Mouse (Mus musculus) lung, postnatal 36 days (tissue): ENCODE measurements at regions not wholly inside any gene's neighbourhood (a gene's known extent, or its start where the extent isn't known, plus 50 kb on each side); places are given as distances from the start of the nearest gene placed in this dataset.
"Not testable (repeated sequence)": the region's sequence is repeated elsewhere in the genome, so short reads cannot be mapped to it uniquely, and the experiment has no call there.

Source experiments
- DNase-seq: peaks from one replicate; pipeline ENCODE4 v3.0.0; 2022; ENCODE audit warnings: mixed read lengths

DNA sequence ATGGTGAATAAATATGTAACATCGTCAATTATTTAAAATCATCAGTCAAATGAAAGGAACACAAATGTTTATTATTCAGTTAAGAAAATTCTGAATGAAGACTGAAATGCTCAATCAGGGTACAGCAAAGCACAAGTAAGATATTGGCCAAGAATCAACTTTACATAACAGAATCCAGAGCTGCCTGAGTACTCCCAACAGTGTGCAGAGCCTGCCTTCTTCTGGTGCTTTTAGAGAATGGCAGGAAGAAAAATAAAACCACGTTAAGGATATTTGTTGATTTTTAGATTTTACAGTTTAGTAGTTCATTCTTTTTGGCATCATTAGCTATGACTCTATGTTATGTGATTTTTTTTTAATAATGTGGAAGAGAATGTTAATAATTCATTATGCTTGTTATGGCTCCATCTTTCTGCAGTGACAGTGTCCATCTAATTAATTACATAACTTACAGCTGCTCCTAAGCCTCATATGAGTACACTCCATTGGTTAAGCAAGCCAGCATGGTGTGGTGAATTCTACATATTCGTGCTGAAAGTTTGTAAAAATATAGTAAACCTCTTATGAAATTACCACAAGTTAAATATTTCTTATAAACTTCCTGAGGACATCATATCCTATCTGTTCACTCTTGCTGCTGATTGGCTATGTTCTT is 579.0 kb downstream of the Kcna4 start:
- DNase-seq = no peak

DNA sequence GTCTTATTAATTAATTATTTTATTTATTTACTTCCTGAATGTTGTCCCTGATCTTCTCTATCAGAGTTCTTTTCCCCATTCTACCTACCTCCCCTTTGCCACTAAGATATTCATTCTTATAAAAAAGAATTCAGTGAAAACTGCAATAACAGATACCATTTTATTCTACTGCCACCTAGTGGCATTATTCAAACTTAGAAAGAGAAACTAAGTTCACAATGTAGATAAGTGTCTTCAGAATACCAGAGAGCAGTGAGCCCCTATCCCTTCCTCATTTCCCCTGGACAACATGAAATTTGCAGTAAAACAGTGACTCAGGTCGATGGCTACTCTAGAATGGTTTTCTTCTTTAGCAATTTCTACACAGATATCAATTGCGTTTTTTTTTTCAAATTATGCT is 589.2 kb downstream of the Kcna4 start:
- DNase-seq = no peak

DNA sequence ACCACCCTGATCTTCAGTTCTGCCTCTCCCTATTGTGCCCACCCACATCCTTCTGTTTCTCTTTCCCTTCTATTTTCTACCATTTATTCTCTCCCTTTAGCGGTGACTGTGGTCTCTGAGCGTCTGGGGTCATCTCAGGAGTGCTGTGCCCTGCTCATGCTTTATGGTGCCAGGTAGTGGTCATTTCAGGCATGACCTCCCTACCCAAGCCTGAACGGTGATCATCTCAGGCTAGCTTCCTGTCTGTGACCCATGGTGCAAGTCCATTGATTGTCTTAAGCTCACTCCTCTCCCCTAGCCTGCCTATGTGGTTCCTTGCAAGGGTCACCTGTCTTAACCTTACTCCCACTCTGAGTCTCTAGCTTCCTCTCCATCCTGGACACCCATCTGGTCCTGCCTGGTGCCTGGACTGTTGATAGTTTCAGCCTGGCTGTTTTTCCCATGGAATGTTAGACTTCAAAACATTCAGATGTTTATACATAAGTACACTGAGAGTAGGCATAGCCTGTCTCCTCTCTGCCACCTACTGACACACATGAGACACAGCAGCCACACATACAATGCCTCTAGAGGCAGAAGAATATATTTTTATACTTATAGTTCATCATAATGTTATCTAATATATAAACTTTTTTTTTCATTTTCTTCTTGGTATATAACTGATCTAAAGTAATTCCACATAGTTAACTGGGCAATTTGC is 595.8 kb downstream of the Kcna4 start:
- no peak for DNase-seq

DNA sequence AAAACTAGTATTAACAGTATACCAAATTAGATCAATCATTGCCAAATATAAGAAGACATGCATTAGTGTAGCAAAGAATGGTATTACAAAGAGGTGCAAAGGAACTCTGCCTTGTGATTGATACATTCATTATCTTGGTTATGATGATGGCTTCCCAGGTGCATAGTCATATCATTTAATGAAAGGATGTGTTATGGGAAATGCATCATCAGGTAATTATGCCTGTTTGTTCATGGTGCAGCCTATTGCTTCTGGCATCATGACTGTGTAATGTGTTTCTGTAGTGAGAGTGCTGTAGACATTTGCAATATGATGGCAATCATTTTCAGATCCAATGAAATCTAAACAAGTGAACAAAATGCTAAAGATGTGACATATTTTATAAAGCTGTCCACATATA is 597.8 kb downstream of the Kcna4 start:
- no peak for DNase-seq

DNA sequence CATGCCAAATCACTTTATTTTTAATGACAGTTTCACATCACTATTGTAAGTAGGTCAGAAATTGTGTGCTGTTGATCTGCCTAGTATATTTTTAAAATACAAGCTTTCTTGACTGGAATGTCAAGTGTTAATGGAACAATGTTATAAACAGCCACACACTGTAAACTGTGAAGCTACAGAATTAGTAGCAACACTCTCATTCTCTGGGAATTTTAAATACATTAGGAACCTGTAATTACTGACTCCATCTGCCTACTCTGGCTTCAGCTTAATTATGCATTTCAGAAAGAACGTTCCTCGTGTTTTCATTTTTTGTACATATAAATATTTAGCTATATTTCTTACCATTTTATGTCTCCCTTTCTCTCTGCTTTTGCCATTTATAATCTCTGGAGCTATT is 634.7 kb downstream of the Kcna4 start:
- no peak for DNase-seq

DNA sequence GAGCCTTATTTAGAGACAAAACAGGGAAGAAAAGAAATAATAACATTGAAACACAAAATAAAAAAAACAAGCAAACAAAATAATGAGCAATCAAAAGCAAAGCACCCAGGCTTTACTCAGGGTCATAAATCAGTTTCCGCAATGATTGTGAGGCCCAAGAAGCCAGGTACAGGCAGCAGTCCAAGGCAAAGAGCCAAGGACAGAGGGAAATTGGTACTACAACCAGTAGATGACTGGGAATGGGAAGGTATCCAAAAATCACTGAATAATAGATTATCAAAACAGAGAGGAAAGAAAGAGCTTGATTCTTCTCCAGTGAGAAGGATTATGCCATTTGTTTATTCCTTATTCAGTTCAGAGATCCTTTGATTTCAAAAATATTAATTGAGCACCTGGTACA is 636.2 kb downstream of the Kcna4 start:
- no peak for DNase-seq

DNA sequence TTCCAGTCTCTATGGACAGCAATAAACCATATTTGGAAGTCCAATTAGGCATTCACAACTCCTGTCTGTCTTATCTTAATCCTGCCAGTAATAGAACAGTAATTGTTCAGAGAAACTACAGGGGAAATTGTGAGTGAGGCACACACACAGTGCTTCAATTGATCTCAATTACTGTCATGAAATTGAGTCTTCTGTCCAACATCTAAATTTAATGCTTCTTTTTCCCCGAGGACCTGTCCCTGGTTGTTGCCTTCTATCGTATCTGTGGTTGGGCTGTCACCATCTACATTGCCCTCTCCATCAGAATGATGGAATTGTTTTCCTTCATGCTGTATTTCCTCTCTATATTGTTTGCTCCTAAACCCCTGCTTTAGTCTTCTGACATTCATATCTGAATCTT is 644.9 kb downstream of the Kcna4 start:
- DNase-seq = no peak

DNA sequence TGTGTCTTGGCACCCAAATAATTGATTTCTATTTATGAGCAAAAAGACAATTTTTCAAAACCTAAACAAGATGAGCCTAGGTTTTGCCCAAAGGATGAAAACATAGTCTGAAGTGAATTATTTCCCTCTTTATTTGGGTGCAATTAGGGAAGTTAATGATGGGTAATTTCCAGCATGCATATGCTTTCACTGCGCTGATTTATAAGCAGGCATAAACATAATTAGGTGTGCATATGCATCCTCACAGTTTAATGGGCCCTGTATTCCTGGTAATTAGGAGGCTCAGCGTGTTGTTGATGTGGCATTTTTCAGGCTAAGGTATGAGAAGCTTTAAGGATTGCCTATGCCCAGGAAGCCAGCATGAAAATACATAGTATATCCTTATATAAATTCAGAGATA is 645.3 kb downstream of the Kcna4 start:
- DNase-seq = no peak

DNA sequence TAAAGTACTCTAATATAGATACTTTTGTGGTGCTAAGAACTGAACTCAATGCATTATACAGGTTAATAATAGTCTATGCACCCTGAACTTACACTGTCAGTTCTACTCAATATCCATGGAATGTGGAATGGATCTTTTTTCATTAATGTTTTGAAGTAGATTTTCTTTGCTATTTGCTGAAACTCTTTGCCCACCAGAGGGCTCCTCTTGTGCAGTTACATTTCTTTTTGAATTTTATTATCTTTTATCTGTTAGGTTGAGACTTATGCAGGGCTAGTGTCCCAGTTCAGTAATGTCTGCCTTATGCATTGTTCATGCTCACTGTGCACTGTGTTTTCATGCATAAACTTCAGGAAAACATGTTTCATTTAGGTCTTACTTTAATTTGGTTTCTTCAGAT is 650.9 kb downstream of the Kcna4 start:
- no peak for DNase-seq

DNA sequence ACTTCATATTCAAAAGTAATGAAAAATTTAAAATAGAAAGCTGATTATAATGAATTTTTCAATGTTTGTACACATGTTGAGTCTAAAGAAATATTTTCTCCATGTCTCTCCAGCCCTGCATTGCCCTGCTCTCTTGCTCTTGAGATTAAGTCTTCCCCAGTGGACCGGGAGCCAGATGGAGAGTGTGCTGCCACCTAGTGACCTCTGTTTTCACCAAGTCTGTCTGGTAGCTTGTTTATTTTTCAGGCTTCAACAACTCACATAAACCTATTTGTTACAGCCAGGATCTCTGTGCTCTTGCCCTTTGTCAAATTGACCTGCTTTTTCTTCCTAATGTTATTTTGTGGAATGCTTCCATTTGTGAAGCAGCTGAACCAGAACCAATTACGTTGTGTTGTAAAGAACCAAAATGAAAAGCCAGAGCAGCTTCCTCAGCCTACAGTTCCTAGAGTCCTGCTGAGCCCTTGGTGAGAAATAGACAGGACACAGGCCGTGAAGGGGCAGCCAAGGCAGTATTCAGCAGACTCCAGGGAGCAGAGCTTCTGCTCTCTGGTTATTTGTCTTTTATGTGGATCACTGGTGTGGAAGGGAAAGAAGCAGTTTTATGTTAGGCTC is 655.5 kb downstream of the Kcna4 start:
- DNase-seq = peak; percentile 14

DNA sequence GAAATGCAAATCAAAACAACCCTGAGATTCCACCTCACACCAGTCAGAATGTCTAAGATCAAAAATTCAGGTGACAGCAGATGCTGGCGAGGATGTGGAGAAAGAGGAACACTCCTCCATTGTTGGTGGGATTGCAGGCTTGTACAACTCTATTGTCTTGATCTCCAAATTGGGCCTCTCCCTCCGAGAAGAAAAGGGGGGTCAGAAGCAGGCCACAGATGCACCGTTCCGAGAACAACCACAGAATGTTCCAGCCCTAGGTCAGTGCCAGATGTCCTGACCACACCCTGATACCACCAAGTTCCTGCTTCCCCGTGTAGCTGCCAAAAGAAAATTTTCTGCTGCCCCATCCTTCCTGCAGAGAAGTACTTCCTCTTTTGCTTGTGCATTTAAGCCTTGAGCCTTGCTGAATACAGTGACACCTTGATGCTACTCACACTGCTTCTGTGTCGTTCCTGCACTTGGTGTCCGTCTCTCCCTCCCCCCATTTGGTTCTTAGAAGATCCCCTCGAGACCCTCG is 665.2 kb downstream of the Kcna4 start:
- peak; percentile 4 for DNase-seq

DNA sequence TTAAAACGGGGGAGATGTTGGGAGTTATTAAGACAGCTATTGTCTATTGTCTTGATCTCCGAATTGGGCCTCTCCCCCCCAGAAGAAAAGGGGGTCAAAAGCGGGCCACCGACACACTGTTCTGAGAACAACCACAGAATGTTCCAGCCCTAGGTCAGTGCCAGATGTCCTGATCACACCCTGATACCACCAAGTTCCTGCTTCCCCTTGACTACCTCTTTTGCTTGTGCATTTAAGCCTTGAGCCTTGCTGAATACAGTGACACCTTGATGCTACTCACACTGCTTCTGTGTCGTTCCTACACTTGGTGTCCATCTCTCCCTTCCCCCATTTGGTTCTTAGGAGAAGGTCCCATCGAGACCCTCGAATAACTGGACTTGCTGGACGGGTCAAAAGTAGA is 673.5 kb downstream of the Kcna4 start:
- not testable (repeated sequence) for DNase-seq

DNA sequence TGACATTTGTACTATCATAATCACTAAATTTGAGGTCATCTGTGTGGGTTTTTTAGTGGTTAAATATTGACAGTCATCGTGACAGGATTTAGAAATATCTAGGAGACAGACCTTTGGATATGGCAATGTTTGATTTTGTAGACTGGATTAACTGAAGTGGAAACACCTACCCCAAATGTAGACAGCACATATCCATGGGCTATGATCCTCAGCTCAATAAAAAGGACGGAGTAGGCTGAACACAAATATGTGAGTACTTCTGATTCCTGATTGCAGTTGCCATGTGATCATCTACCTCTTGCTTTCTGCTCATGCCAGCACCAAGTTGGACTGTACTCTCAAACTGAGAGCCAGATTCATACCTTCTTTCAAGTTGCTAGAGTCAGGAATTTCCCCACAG is 674.4 kb downstream of the Kcna4 start:
- no peak for DNase-seq

DNA sequence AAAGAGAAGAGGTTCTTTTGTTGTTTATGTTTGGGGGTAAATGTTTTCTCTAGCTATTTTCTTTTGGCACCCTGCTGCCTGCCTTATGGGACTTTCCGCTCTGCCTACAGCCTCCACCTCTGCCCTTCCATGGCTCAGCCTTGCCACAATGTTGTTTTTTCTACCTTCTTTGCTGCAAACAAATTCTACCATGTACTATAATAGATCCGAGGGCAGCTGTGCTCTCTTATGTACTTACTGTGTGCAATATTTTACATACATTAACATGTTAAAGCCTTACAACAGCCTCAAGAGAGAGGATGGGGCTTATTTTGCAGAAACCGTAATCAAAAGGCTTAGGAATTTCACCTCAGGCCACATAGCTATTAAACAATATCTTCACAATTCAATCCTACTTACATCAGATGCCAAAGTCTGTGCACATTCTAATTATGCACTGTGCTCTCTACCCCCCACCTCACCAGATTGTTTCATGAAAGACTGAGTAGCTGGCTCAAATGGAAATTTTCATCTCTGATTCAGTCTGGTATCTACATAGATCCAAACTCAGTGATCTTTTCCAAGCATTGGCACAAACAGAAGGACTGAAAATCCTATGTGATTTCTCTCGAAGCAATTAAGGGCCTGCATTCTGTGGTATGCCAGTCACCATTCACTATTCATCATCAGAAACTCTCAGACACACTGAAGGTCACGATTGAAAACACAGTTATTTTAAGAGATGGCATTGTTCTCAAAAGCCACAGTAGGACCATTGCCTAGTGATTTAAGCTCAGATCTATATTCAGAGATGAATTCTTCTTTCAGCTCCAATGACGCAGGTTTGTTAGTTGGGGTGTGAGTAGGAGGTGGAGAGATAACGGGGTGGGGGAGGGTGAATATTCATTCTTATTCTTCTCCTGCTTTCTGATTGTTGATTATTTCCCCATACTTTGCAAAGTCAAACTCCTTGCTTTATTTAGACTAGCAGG is 675.2 kb downstream of the Kcna4 start:
- no peak for DNase-seq

DNA sequence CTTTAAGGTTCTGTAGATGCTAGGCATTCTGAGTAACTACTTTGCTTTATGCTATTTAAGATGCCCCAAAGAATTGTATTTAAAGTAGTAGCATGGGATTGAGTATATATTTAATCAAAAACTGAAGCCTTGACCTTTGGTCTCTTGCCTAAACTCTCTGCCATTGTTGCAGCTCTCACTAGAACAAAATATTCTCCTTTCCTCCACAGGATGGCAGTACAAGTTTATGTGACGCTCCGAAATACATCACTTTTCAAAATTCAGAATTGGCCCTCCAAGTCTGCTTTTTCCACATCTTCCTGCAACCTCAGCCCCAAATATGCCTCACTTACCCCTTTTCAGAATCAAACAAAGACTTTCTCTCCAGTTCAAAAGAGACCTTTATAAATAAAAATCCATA is 678.1 kb downstream of the Kcna4 start:
- DNase-seq = no peak

DNA sequence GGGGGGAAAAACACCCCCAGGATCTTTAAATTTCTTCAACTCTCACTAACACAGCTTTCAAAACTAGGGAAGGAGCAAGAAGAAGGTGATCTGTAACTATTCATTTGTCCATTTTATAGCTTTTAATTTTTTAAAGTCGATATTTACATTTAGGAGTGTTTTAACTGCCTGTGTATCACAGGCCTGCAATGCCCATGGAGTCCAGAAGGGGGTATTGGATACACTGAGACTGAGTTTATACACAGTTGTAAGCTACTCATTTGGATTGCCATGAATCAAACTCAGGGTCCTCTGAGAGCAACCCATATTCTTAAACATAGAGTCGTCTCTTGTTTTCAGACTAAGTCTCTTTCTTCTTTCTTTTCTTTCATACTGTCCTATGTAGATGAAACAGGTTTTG is 679.1 kb downstream of the Kcna4 start:
- DNase-seq = no peak

DNA sequence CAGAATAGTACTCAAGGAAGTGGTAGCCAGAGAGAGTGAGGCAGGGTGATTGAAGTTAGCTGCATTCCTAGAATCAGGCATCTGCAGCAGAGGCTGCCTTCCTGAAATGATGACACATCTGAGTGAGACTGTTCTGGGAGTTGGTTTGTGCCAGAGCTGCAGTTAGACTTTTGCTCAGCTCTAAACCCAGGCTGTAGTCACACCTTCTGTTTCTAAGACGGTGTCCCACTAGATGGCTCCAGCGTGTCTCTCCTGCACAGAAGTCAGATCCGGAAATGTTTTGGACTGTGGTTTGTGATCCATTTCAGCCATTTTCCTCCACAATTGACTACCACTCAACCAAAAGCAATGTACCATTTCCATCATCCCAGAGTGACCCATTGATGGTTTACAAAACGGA is 683.1 kb downstream of the Kcna4 start:
- DNase-seq = no peak

DNA sequence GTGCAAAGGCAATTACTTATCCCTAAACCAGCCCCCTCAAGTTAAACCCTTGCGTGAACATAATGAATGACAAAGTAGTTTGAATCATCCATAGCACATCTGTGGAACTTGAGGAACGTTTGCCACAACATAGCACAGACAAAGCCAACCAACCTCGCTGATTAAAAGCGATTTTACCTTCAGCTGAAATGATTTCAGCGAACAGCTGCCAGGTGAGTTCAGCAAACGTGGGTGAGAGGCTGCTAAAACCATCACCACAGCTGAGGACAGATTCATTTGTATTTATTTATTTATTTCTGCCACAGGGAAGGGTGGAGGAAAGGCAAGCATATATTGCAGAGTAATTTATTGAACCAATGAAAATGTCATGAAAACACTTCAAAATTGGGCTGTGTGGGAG is 704.4 kb downstream of the Kcna4 start:
- DNase-seq = no peak

DNA sequence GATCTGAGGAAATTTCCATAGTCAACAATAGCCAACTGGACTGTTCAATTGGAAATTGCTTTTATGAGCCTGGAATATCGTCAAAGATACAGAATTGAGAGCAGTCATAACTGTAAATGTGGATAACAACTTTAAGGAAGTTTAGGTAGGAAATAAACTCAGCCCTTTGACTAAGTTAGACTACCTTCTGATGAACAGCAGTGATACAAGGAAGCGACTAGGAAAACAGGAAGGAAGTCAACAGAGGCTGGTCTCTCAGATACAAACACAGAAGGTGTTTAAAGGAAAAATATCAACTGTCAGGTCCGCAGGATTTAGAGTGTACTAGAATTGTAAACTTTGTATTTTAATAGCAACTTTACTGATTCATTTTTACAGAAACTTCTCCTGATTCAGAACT is 721.1 kb downstream of the Kcna4 start:
- no peak for DNase-seq

DNA sequence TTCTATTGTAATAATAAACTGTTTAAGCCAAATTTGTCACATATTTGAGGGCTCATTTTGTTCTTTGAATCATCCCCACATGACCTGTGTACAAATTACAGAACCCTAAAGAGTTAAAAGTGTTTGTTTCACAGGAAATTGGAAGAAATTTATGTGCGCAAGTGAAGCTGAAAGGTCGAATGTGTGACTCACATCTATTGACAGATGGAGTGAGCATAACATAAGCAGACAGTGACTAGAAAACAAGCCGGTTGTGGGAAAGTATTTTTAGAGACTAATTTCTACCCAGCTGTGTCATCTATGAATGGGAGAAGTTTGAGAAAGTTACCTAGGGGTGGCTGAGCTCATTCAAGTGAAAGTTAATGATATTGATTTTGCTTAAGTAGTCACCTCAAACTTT is 732.8 kb downstream of the Kcna4 start:
- DNase-seq = no peak

DNA sequence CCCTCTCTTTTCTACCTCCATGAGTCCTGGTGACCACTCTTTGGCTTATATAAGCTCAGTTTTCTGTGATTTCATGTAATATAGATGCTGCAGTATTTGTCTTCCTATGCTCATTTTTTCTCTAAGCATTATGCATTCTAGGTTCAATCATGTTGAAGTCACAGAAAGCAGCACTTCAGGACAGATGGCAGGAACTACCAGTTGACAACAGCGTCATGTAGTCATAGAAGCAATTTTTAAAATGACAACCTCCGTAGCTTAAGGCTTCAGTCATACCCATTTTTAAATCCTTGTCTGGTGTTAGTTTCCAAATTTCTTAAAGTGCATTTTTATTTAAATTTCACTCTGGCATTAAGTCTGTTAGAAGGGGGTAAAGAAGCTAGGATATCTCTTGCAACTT is 740.2 kb downstream of the Kcna4 start:
- no peak for DNase-seq

DNA sequence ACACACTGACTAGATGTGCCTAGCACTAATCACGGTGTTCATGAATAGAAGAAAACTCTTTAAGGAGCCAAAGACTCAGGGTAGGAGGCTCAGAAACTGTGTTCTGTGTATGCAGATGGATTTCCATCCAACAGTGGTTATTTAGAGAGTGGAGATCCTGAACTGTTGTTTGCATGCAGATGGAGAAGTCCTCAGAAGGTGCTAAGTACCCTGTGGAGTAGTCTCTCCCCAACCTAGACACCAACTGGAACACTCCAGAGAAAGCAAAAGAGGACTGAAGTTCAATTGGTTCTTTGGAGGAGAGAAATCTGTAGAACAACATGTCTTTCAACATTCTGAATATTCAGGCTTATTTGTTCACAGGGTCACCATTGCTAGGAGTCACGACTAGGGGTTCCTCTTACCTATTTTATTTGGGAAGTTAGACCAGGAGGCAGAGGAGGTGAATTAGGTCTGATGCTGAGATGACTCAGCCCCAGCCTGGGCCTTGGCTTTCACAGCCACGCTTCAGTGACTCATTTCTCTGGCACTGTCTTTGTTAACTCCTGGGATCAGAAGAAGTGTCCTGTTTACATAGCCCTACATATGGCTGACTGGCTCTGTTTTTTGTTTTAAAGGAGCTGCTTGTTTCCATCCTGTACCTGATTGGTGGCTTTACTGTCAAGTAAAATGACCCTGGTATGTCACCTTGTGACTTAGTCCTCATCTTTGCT is 742.0 kb downstream of the Kcna4 start:
- no peak for DNase-seq
